Mouse (Mus musculus) lung, embryonic 15.5 days (tissue): ENCODE data around the gene Vps25. TPM values are rescaled to one million over a fixed set of nuclear protein-coding genes. Genes with fewer than 3 reads are reported as not detected.

ENCODE experiments used
- ATAC-seq: fragments of 200-750 bp; cut with Nextera tagmentation; 2 replicates; pipeline ENCODE4 v1.8.0; 2017; ENCODE audit warnings: moderate number of reproducible peaks, borderline replicate concordance; ENCODE audit not compliant: low FRiP score, low TSS enrichment; ENCODE audit errors: extremely low read depth
- H3K27ac ChIP-seq: fragments of 300-500 bp; sonication (generic); 2 replicates; pipeline ENCODE4 v1.5.1; 2015; ENCODE audit warnings: moderate library complexity, mild to moderate bottlenecking, inconsistent platforms
- H3K27me3 ChIP-seq: fragments of 300-500 bp; sonication (generic); 2 replicates; pipeline ENCODE4 v1.6.1; 2015; ENCODE audit warnings: inconsistent platforms
- H3K36me3 ChIP-seq: fragments of 300-500 bp; sonication (generic); 2 replicates; pipeline ENCODE4 v1.6.1; 2015; ENCODE audit warnings: inconsistent platforms
- H3K4me1 ChIP-seq: fragments of 300-500 bp; sonication (generic); 2 replicates; pipeline ENCODE4 v1.6.1; 2015; ENCODE audit warnings: inconsistent platforms
- H3K4me2 ChIP-seq: fragments of 300-500 bp; sonication (generic); 2 replicates; pipeline ENCODE4 v1.6.1; 2015; ENCODE audit warnings: inconsistent platforms, mild to moderate bottlenecking, moderate library complexity
- H3K4me3 ChIP-seq: fragments of 300-500 bp; sonication (generic); 2 replicates; pipeline ENCODE4 v1.5.1; 2015; ENCODE audit warnings: mild to moderate bottlenecking, inconsistent platforms
- H3K9ac ChIP-seq: fragments of 300-500 bp; sonication (generic); 2 replicates; pipeline ENCODE4 v1.6.1; 2015; ENCODE audit warnings: inconsistent platforms
- H3K9me3 ChIP-seq: fragments of 300-500 bp; sonication (generic); 2 replicates; pipeline ENCODE4 v1.6.1; 2016; ENCODE audit warnings: inconsistent platforms
- WGBS: fragments of 180-500 bp; shearing (Covaris S2); methylation state at CpG from one replicate; pipeline ENCODE4 v1.1.7; 2015; 5-methylcytosine and 5-hydroxymethylcytosine counted together
- polyA plus RNA-seq: library from polyadenylated mRNA; unstranded; fragments of >200 nt; fragmentation: Nextera tagmentation; extraction: Ambion mirVana; gene quantifications from 2 replicates; pipeline ENCODE4 v1.2.1, GENCODE M21; 2015

Vps25 gene
- polyA plus RNA-seq, 1 experiment from 2014 or later, result 128 TPM

DNA sequence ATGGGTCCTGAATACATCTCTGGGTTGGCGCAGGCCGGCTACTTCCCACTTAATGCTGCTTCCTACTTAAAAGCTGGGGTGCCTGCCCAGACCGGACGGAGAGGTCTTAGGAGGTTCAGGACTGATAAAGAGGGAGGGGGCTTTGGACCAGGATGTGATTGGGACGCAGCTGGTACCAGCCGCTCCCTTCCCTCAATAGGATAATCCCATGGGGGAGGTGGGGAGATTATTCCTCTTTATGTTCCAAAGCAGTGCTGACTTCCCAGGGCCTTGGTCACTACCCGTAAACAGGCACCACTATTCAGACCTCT is 6.8 kb upstream of the Vps25 start:
- no peak; the same call in 1 of the 2 replicates for ATAC-seq
- Histone ChIP-seq H3K36me3 (no peaks in the 10 kb centered on the region), H3K4me2 (peak overlapping the region; percentile 94), H3K9ac (peak overlapping the region; percentile 89), H3K4me3 (peak overlapping the region; percentile 76), H3K9me3 (no peaks in the 10 kb centered on the region), H3K27ac (peak overlapping the region; percentile 92), H3K4me1 (peaks cover 17% of the 10 kb centered on the region), H3K27me3 (peaks cover 16% of the 10 kb centered on the region; the same call in 1 of the 2 replicates)
- 9% methylated on average over 7 of the region's 7 CpGs for WGBS

DNA sequence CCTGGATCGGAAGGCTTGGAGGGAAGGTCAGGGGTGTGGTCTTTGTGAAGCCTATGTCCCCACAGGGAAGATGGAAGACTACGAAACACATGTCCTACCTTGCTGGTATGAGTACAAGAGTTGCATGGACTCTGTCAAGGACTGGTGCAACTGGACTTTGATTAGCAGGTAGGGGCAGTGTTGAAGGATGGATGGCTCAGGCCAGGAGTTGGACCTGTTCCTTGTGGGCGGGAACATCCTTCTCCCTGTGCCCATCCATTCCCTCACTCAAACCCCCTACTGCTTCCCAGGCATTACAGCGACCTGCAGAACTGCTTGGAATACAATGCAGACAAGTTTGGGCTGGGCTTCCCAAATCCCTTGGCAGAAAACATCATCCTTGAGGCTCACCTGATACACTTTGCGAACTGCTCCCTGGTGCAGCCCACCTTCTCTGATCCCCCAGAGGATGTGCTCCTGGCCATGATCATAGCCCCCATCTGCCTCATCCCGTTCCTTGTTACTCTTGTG is 5.9 kb upstream of the Vps25 start:
- Histone ChIP-seq H3K27me3 (peaks cover 16% of the 10 kb centered on the region; the same call in 1 of the 2 replicates), H3K36me3 (no peaks in the 10 kb centered on the region), H3K27ac (peak overlapping the region; percentile 92), H3K4me2 (peak overlapping the region; percentile 94), H3K9ac (peak overlapping the region; percentile 89; the same call in 1 of the 2 replicates), H3K4me3 (peak overlapping the region; percentile 76), H3K4me1 (peaks cover 21% of the 10 kb centered on the region), H3K9me3 (no peaks in the 10 kb centered on the region)
- 81% methylated on average over 6 of the region's 6 CpGs for WGBS
- no peak for ATAC-seq

DNA sequence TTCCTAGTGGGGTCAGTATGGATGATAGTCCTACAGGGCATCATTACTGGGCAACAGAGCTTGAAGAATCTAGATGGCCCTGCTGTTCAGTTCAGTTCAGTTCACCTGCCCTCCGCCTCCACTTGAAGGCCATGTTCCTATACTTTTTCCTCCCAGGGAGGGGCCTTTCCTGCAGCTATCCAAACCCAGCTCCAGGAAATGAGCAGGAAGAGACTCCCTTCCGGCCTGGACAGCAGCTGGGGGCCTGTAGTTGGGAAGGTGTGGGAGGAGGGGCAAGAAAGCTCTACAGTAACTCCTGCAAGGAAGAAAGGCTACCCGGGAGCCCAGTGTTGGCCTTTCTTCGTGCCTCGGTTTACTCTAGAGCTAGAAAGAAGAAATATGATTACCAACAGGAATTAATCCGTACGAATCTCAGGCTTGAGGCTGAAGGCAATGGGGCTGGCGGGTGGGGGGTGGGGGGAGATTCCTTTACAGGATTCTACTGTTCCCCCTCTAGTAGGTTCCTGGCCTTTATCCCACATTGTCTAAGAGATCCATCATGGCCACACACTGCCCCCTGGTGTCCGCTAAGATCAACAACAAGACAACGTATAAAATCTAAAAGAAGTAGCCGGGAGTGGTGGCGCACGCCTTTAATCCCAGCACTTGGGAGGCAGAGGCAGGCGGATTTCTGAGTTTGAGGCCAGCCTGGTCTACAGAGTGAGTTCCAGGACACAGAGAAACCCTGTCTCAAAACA is 5.1 kb upstream of the Vps25 start:
- peak overlapping the region; percentile 92 for H3K27ac ChIP-seq
- no peak overlapping the region for H3K9ac ChIP-seq
- H3K4me3 ChIP-seq, result peak overlapping the region; percentile 76
- 29% methylated on average over 14 of the region's 14 CpGs for WGBS
- H3K4me2 ChIP-seq, result peak overlapping the region; percentile 94
- no peaks in the 10 kb centered on the region for H3K36me3 ChIP-seq
- 0 out of 2 replicates have a peak, but pooled peaks have one; percentile 17 for ATAC-seq
- H3K27me3 ChIP-seq, result peaks cover 16% of the 10 kb centered on the region; the same call in 1 of the 2 replicates
- no peaks in the 10 kb centered on the region for H3K9me3 ChIP-seq
- H3K4me1 ChIP-seq, result peaks cover 27% of the 10 kb centered on the region

DNA sequence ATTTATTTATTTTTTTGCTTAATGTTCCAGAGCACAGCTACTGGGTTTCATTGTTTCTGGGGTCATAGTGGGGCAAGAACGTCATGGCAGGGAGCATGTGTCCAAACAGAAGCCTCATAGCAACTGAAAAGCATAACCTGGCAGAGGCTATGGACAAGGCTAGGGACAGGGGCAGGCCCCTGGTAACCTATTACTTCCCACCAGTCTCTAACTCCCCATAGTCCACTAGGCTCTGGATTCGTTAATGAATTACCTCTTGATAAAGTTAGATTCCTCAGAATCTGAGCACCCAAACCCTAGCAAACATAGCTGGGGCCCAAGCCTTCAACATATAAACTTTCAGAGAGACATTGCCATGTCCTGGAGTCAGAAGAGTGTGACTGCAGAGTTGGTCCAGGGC is 2.5 kb upstream of the Vps25 start:
- no peak overlapping the region for H3K27ac ChIP-seq
- no peak overlapping the region for H3K4me2 ChIP-seq
- ATAC-seq, result no peak
- no peak overlapping the region for H3K4me3 ChIP-seq
- H3K27me3 ChIP-seq, result peaks cover 9% of the 10 kb centered on the region; the same call in 1 of the 2 replicates
- WGBS, result 77% methylated on average over 2 of the region's 2 CpGs
- no peaks in the 10 kb centered on the region for H3K36me3 ChIP-seq
- peaks cover 26% of the 10 kb centered on the region for H3K4me1 ChIP-seq
- H3K9ac ChIP-seq, result no peak overlapping the region; the same call in 1 of the 2 replicates
- no peaks in the 10 kb centered on the region for H3K9me3 ChIP-seq

DNA sequence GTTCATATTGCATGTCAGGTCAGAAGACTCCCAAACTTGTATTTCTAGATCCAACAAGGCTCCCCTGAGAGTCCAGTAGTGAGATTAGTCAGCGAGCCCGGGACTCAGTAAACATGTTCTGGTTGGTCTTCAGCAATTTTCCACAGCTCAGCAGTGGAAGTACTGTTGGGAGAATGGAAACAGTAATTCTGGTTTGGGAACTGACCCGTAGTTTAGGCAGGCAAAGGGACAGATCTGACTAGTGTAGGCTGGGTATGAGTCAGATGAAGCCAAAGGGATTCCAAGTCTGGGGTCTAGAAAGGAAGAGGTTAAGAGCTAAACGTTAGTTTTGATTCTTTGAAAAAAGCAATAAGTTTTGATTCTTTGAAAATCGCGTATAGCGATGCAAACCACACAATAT is 566 bp upstream of the Vps25 start:
- Histone ChIP-seq H3K36me3 (0 out of 2 replicates have a peak, but pooled peaks cover 7% of the 10 kb centered on the region), H3K4me2 (peak overlapping the region; percentile 95), H3K4me3 (peak overlapping the region; percentile 97), H3K27me3 (no peaks in the 10 kb centered on the region; the same call in 1 of the 2 replicates), H3K4me1 (peaks cover 22% of the 10 kb centered on the region), H3K9ac (peak overlapping the region; percentile 97), H3K27ac (peak overlapping the region; percentile 93), H3K9me3 (no peaks in the 10 kb centered on the region)
- WGBS, result 3% methylated on average over 7 of the region's 7 CpGs
- ATAC-seq, result no peak

DNA sequence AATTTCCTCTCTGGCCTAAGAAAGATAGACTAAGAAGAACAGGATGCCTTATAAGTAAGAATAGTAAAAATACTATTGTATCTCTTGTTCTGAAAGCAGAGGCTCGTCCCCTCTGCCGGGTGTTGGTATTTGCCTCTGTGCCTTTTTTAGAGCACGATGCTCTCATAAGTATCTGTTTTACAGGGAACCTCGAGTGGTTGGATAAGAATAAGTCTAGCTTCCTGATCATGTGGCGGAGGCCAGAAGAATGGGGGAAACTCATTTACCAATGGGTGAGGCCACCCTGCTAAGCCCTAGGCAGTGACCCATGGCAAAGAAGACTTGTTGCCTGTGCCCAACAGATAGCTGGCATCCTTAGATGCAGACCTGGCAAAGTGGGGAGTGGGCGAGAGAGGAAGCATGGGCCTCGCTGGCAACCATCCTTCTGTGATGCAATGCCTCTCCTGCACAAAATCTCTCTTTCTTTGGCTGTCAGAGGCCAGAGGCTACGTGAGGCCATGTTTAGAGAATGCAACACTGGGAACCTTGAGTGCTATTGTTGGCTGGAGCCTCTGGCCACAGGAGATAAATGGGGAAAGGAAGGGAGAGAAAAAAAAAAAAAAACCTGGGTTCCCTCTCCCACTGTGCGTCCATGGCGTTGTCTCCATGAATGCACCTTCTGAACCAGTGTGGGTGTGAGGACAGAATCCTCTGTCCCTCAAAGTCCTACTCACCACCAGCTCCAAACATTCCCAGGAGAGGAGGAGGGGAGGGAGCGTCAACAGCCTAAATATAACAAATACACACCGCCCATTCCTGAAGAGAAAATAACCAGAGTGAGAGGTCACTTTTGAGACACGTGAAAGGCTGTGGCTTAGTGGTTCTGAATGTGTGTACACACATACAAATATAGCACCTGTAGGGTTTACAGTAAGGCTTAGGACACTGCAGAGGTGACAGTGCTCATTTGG is 2.6 kb downstream of the Vps25 start:
- H3K27me3 ChIP-seq, result no peaks in the 10 kb centered on the region
- no peak overlapping the region for H3K27ac ChIP-seq
- H3K9ac ChIP-seq, result no peak overlapping the region
- 0 out of 2 replicates have a peak, but pooled peaks cover 9% of the 10 kb centered on the region for H3K36me3 ChIP-seq
- H3K4me2 ChIP-seq, result no peak overlapping the region
- ATAC-seq, result no peak
- 84% methylated on average over 13 of the region's 13 CpGs for WGBS
- H3K4me1 ChIP-seq, result peaks cover 40% of the 10 kb centered on the region
- H3K9me3 ChIP-seq, result no peaks in the 10 kb centered on the region
- no peak overlapping the region for H3K4me3 ChIP-seq

DNA sequence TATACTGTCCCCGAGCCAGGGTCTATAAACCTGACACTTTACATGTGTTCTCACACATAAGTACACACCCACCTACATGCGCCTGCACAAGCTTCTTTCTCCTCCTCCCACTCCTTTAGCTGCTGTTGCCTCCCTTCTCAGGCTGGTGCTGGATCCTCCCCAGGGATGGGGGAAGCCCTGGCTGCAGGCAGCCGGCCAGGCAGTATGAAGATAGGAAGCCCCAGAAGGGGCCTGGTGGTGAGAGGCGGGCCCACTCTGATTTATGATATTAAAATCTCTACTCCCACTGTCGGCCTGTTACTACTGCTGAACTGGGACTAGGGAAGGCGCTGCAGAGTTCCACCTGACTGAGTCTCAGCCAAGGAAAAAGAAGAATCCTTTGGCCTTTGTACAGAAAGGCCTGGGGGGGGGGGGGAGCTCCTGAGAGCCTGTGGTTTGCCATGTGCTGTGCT is 5.8 kb downstream of the Vps25 start:
- Histone ChIP-seq H3K27ac (peak overlapping the region; percentile 79), H3K27me3 (peaks cover 27% of the 10 kb centered on the region), H3K36me3 (0 out of 2 replicates have a peak, but pooled peaks cover 9% of the 10 kb centered on the region), H3K4me3 (peak overlapping the region; percentile 59; the same call in 1 of the 2 replicates), H3K4me1 (peaks cover 41% of the 10 kb centered on the region), H3K4me2 (peak overlapping the region; percentile 90), H3K9me3 (no peaks in the 10 kb centered on the region), H3K9ac (no peak overlapping the region)
- ATAC-seq, result peak; percentile 51
- 17% methylated on average over 6 of the region's 6 CpGs for WGBS

DNA sequence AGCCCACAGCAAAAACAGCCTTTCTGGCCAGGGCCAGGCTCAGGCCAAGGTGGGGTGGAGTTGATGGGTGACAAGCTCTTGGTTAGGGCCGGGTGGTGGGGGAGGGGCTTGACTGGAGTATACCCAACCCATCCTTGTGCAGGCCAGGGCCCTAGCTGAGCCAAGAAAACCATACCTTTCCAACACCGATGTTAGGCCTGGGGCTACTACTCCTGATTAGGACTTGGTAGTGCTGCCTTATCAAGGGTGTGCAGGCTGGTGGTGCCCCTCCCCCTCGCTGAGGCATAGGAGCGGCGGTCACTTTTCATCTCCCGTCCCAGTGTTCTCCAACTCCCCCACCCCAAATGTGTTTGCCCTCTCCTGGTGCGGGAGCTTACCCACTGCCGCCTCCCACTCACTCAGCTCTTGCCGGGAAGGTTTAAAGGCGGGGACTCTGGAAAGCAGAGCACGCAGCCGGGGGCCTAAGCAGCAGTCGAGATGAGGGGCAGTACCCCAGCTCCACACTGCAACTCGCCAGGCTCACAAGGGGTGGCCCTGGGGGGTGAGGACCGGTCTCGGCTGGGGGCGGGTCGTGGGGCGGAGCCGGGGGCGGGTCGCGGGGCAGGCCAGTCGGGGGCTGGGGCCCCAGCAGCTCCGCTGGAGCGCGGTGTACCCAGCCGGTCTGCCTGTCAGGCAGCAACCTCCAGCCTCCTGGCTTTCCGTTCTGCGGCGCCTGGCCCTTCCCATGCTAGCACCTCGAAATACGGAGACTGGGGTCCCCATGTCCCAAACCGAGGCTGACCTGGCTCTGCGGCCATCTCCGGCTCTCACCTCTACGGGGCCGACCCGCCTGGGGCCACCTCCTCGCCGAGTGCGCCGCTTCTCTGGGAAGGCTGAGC is 6.7 kb downstream of the Vps25 start, which contains the start of gene Wnk4:
Gene Wnk4 (plus strand): TSS at position 620 of the 878 bp plus-strand sequence.
- peaks cover 34% of the 10 kb centered on the region for H3K27me3 ChIP-seq
- H3K4me1 ChIP-seq, result peaks cover 43% of the 10 kb centered on the region
- H3K9me3 ChIP-seq, result no peaks in the 10 kb centered on the region
- peak within 1 kb of the TSS; percentile 79 for H3K27ac ChIP-seq
- H3K36me3 ChIP-seq, result 0 out of 2 replicates have a peak, but pooled peaks cover 9% of the 10 kb centered on the region
- peak within 1 kb of the TSS; percentile 59 for H3K9ac ChIP-seq
- peak; percentile 82 for ATAC-seq
- peak within 1 kb of the TSS; percentile 59 for H3K4me3 ChIP-seq
- peak within 1 kb of the TSS; percentile 90 for H3K4me2 ChIP-seq
- 1% methylated on average over 36 of the region's 43 CpGs for whole genome bisulfite sequencing

DNA sequence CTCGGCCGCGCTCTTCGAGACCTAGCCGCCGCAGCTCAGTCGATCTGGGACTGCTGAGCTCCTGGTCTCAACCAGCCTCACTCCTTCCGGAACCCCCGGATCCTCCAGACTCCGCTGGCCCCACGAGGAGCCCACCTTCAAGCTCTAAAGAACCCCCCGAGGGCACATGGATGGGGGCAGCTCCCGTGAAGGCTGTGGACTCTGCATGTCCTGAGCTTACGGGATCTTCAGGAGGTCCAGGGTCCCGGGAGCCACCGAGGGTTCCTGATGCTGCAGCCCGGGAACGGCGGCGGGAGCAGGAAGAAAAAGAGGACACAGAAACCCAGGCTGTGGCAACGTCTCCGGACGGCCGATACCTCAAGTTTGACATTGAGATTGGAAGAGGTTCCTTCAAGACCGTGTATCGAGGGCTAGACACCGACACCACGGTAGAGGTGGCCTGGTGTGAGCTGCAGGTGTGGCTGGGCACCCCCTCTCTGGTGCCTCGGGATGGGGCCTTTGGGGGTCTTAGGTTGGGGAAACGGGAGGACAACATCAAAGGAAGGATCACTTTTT is 7.4 kb downstream of the Vps25 start:
- H3K4me2 ChIP-seq, result peak overlapping the region; percentile 90
- WGBS, result under 1% methylated on average over 30 of the region's 30 CpGs
- H3K27me3 ChIP-seq, result peaks cover 37% of the 10 kb centered on the region
- H3K36me3 ChIP-seq, result 0 out of 2 replicates have a peak, but pooled peaks cover 9% of the 10 kb centered on the region
- peak overlapping the region; percentile 79 for H3K27ac ChIP-seq
- ATAC-seq, result no peak
- peaks cover 50% of the 10 kb centered on the region for H3K4me1 ChIP-seq
- peak overlapping the region; percentile 59 for H3K9ac ChIP-seq
- H3K4me3 ChIP-seq, result peak overlapping the region; percentile 59
- H3K9me3 ChIP-seq, result no peaks in the 10 kb centered on the region

DNA sequence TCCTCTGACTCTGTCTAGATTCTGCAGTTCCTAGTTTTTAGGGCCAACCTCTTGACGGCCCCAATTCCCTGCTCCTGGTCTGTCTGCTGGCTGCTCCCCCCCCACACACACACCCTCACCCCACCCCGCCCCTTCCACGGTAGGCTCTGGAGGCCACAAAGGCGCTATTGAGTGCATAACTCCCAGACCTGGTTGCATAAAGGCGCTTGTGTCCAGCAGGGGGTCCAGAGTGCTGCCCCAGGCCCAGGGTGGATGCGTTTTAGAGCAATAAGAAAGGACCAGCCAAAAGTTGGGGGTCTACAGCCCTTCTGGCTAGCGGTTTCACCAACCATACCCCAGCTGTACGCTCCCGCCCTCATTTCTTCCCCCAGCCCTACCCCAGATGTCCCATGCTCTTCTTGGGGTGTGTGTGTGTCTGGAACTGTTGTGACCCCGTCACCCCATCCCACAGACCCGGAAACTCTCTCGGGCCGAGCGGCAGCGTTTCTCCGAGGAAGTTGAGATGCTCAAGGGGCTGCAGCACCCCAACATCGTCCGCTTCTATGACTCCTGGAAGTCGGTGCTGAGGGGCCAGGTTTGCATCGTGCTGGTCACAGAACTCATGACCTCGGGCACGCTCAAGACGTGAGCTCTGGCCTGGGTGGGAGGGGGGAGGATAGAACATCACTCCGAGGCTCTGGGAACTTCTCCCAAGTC is 8.9 kb downstream of the Vps25 start:
- Histone ChIP-seq H3K9ac (no peak overlapping the region), H3K4me2 (peak overlapping the region; percentile 40), H3K4me1 (peaks cover 50% of the 10 kb centered on the region), H3K9me3 (no peaks in the 10 kb centered on the region), H3K27me3 (peaks cover 42% of the 10 kb centered on the region), H3K4me3 (peak overlapping the region; percentile 16; the same call in 1 of the 2 replicates), H3K36me3 (0 out of 2 replicates have a peak, but pooled peaks cover 5% of the 10 kb centered on the region), H3K27ac (no peak overlapping the region)
- ATAC-seq, result no peak
- WGBS, result 7% methylated on average over 24 of the region's 24 CpGs
